Mouse (Mus musculus) ES-Bruce4 (cell line): ENCODE measurements at regions not wholly inside any gene's neighbourhood (a gene's known extent, or its start where the extent isn't known, plus 50 kb on each side); places are given as distances from the start of the nearest gene placed in this dataset.

Source experiments
- H3K27ac ChIP-seq: 2 replicates; pipeline ENCODE4 v1.5.1; 2012; ENCODE audit warnings: low read length, inconsistent platforms; ENCODE audit not compliant: insufficient read depth
- H3K27me3 ChIP-seq: 2 replicates; pipeline ENCODE4 v1.6.1; 2012; ENCODE audit warnings: mild to moderate bottlenecking, low read length, inconsistent platforms; ENCODE audit not compliant: control insufficient read depth, poor library complexity, insufficient read depth, severe bottlenecking
- H3K36me3 ChIP-seq: 2 replicates; pipeline ENCODE4 v1.6.1; 2012; ENCODE audit warnings: inconsistent platforms, mild to moderate bottlenecking, low read length, moderate library complexity; ENCODE audit not compliant: control insufficient read depth, poor library complexity, insufficient read depth, severe bottlenecking
- H3K4me1 ChIP-seq: one replicate; pipeline ENCODE4 v1.8.1; 2011; ENCODE audit warnings: low read length; ENCODE audit not compliant: control insufficient read depth, insufficient read depth
- H3K4me3 ChIP-seq: 2 replicates; pipeline ENCODE4 v1.5.1; 2011; ENCODE audit warnings: low read depth, mild to moderate bottlenecking, low read length
- H3K9ac ChIP-seq: 2 replicates; pipeline ENCODE4 v1.6.1; 2012; ENCODE audit warnings: low read depth, mild to moderate bottlenecking, inconsistent platforms; ENCODE audit not compliant: poor library complexity, severe bottlenecking
- H3K9me3 ChIP-seq: replicated peaks from 2 replicates; pipeline ENCODE4 v1.6.1; 2012; ENCODE audit warnings: mild to moderate bottlenecking, low read length, inconsistent platforms; ENCODE audit not compliant: control insufficient read depth, poor library complexity, insufficient read depth, severe bottlenecking
- CTCF ChIP-seq: IDR thresholded peaks from one replicate; pipeline ENCODE4 v1.8.1; 2011; ENCODE audit warnings: low read depth, low read length
- EP300 ChIP-seq: IDR thresholded peaks from 2 replicates; pipeline ENCODE4 v1.6.1; 2011; ENCODE audit warnings: low read depth, low read length; ENCODE audit not compliant: insufficient read depth
- POLR2A ChIP-seq: IDR thresholded peaks from one replicate; pipeline ENCODE4 v1.8.1; 2011; ENCODE audit warnings: low read length; ENCODE audit not compliant: insufficient read depth

- TF ChIP-seq CTCF (no peak), POLR2A (no peak), EP300 (no peak)
- Histone ChIP-seq H3K9me3 (no peaks in the 10 kb centered on the region), H3K4me3 (no peak overlapping the region)
Measured at GRCm38 (mm10) chr11:34153749-34154525, 54.0 kb downstream of the Foxi1 start.

GRCm38 (mm10) chr11:34149370-34149976, 51.1 kb upstream of the 4930469K13Rik start:
- Histone ChIP-seq H3K9me3 (no peaks in the 10 kb centered on the region), H3K27me3 (no peaks in the 10 kb centered on the region), H3K4me3 (no peak overlapping the region), H3K36me3 (no peaks in the 10 kb centered on the region), H3K9ac (no peak overlapping the region), H3K27ac (no peak overlapping the region), H3K4me1 (no peaks in the 10 kb centered on the region)
- TF ChIP-seq POLR2A: no peak
- TF ChIP-seq CTCF: peak; percentile 71

More at GRCm38 (mm10) chr11:34153749-34154525, 54.0 kb downstream of the Foxi1 start:
- Histone ChIP-seq H3K27me3 (no peaks in the 10 kb centered on the region), H3K27ac (no peak overlapping the region), H3K36me3 (no peaks in the 10 kb centered on the region), H3K4me1 (no peaks in the 10 kb centered on the region), H3K9ac (no peak overlapping the region)
